Mouse (Mus musculus) lung, embryonic 14.5 days (tissue): ENCODE results near the gene Hist1h2bf. TPM values are rescaled to one million over a fixed set of nuclear protein-coding genes. Genes with fewer than 3 reads are reported as not detected.
"Not testable (repeated sequence)": the region's sequence is repeated elsewhere in the genome, so short reads cannot be mapped to it uniquely, and the experiment has no call there.

ENCODE experiments used
- ATAC-seq: fragments of 200-750 bp; cut with Nextera tagmentation; 2 replicates; pipeline ENCODE4 v1.8.0; 2017; ENCODE audit warnings: mild to moderate bottlenecking, moderate TSS enrichment, moderate library complexity; ENCODE audit not compliant: insufficient read depth
- DNase-seq: peaks from one replicate; pipeline ENCODE4 v3.0.0-alpha.2; 2015
- H3K27ac ChIP-seq: fragments of 300-500 bp; sonication (generic); 2 replicates; pipeline ENCODE4 v1.5.1; 2014; ENCODE audit warnings: low read depth, mild to moderate bottlenecking, moderate library complexity
- H3K27me3 ChIP-seq: fragments of 300-500 bp; sonication (generic); 2 replicates; pipeline ENCODE4 v1.6.1; 2014; ENCODE audit warnings: low read length, control low read depth; ENCODE audit not compliant: insufficient read depth
- H3K36me3 ChIP-seq: fragments of 300-500 bp; sonication (generic); 2 replicates; pipeline ENCODE4 v1.6.1; 2014; ENCODE audit warnings: control low read depth; ENCODE audit not compliant: insufficient read depth
- H3K4me1 ChIP-seq: fragments of 300-500 bp; sonication (generic); 2 replicates; pipeline ENCODE4 v1.6.1; 2014; ENCODE audit warnings: antibody characterized with exemption, control low read depth; ENCODE audit not compliant: insufficient read depth
- H3K4me2 ChIP-seq: fragments of 300-500 bp; sonication (generic); 2 replicates; pipeline ENCODE4 v1.6.1; 2014; ENCODE audit warnings: mild to moderate bottlenecking
- H3K4me3 ChIP-seq: fragments of 300-500 bp; sonication (generic); 2 replicates; pipeline ENCODE4 v1.5.1; 2014; ENCODE audit warnings: low read depth, low read length
- H3K9ac ChIP-seq: fragments of 300-500 bp; sonication (generic); 2 replicates; pipeline ENCODE4 v1.6.1; 2014
- H3K9me3 ChIP-seq: fragments of 300-500 bp; sonication (generic); 2 replicates; pipeline ENCODE4 v1.6.1; 2016; ENCODE audit warnings: low read depth, low read length, control low read depth
- CTCF ChIP-seq: IDR thresholded peaks from 2 replicates; pipeline ENCODE4 v1.5.1; 2016; ENCODE audit warnings: antibody characterized with exemption, low read depth
- WGBS: fragments of 180-500 bp; shearing (Covaris S2); extraction: QIAGEN DNeasy Blood & Tissue Kit; methylation state at CpG from one replicate; pipeline ENCODE4 v1.1.7; 2014; 5-methylcytosine and 5-hydroxymethylcytosine counted together
- polyA plus RNA-seq: library from polyadenylated mRNA; unstranded; fragments of >200 nt; fragmentation: Nextera tagmentation; extraction: Ambion mirVana; gene quantifications from 2 replicates; pipeline ENCODE4 v1.2.1, GENCODE M21; 2014

Gene Hist1h2bf
- 7.8 and 12.2 TPM in 2 replicates for polyA plus RNA-seq

- peak within 1 kb of the TSS; percentile 87 for H3K4me2 ChIP-seq
- not testable (repeated sequence) for H3K9me3 ChIP-seq, H3K4me1 ChIP-seq, H3K36me3 ChIP-seq, H3K27me3 ChIP-seq
- ATAC-seq (peak; percentile 85), DNase-seq (peak; percentile 99)
- under 1% methylated on average over 20 of the region's 42 CpGs for WGBS
- peak within 1 kb of the TSS; percentile 45 for H3K4me3 ChIP-seq
- peak within 1 kb of the TSS; percentile 82 for H3K9ac ChIP-seq
- peak within 1 kb of the TSS; percentile 99 for H3K27ac ChIP-seq
Measured at GRCm38 (mm10) chr13:23573898-23574524, at the start of gene Hist1h2bf, which contains the start of gene Hist1h2ad. TSS of gene Hist1h2bf (minus strand) at chr13:23574196. TSS of gene Hist1h2ad (plus strand) at chr13:23574381.

- no peak for ATAC-seq
- peak; percentile 67 for DNase-seq
- Histone ChIP-seq H3K27me3 (no peaks in the 10 kb centered on the region), H3K4me3 (peak overlapping the region; percentile 55), H3K4me1 (peaks cover 4% of the 10 kb centered on the region; the same call in 1 of the 2 replicates), H3K27ac (peak overlapping the region; percentile 98), H3K36me3 (no peaks in the 10 kb centered on the region), H3K4me2 (peak overlapping the region; percentile 69), H3K9ac (peak overlapping the region; percentile 88), H3K9me3 (no peaks in the 10 kb centered on the region)
- 23% methylated on average over 7 of the region's 7 CpGs for WGBS
- TF ChIP-seq CTCF = no peak
Measured at GRCm38 (mm10) chr13:23622861-23623450, 49.0 kb upstream of the Hist1h2bf start.

GRCm38 (mm10) chr13:23622175-23622671 lies 48.2 kb upstream of the Hist1h2bf start, which contains the start of gene Hist1h1e:
TSS of gene Hist1h1e (minus strand) at chr13:23622558.
- not testable (repeated sequence) for H3K36me3 ChIP-seq, H3K27me3 ChIP-seq, H3K4me1 ChIP-seq, H3K9me3 ChIP-seq
- peak within 1 kb of the TSS; percentile 55 for H3K4me3 ChIP-seq
- H3K27ac ChIP-seq = peak within 1 kb of the TSS; percentile 98
- ATAC-seq = peak; percentile 91
- 0% methylated on average over 53 of the region's 53 CpGs for WGBS
- H3K9ac ChIP-seq = peak within 1 kb of the TSS; percentile 88
- H3K4me2 ChIP-seq = peak within 1 kb of the TSS; percentile 69
- peak; percentile 96 for DNase-seq

DNA sequence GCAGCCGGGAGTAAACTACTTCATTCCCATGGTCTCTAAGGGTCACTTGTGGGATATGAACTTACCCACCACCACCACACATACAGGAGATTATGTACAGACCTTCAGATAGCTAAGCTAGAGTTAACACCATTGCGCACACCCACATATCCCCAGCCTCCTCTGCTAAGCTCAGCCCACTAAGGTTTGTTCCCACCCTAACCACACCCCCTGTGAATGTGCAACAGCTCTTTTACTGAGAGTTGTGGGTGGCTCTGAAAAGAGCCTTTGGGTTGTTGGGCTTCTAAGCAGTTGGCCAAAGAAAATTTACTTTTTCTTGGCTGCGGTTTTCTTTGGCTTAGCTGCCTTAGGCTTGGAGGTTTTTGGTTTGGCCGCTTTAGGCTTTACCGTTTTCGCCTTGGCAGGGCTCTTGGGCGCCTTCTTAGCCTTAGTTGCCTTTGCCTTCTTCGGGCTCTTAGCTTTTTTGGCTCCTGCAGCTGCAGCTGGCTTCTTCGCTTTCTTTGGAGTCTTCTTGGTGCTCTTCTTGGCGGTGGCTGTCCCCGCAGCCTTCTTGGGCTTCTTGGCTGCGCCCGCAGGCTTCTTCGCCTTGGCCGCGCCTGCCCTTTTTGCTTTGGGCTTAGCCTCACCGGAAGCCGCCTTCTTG lies 47.7 kb upstream of the Hist1h2bf start:
- Histone ChIP-seq H3K27ac (peak overlapping the region; percentile 98), H3K27me3 (no peaks in the 10 kb centered on the region), H3K9me3 (no peaks in the 10 kb centered on the region), H3K4me1 (peaks cover 4% of the 10 kb centered on the region; the same call in 1 of the 2 replicates), H3K4me2 (peak overlapping the region; percentile 69), H3K36me3 (no peaks in the 10 kb centered on the region), H3K9ac (peak overlapping the region; percentile 88), H3K4me3 (peak overlapping the region; percentile 55)
- WGBS = under 1% methylated on average over 18 of the region's 18 CpGs
- DNase-seq (peak; percentile 86), ATAC-seq (peak; percentile 88)
- no peak for TF ChIP-seq CTCF

- no peaks in the 10 kb centered on the region for H3K27me3 ChIP-seq
- no peaks in the 10 kb centered on the region for H3K9me3 ChIP-seq
- peak within 1 kb of the TSS; percentile 55 for H3K4me3 ChIP-seq
- H3K4me2 ChIP-seq = peak within 1 kb of the TSS; percentile 69
- H3K4me1 ChIP-seq = peaks cover 4% of the 10 kb centered on the region; the same call in 1 of the 2 replicates
- peak within 1 kb of the TSS; percentile 98 for H3K27ac ChIP-seq
- no peak for TF ChIP-seq CTCF
- H3K9ac ChIP-seq = peak within 1 kb of the TSS; percentile 88
- no peaks in the 10 kb centered on the region for H3K36me3 ChIP-seq
- ATAC-seq (peak; percentile 88), DNase-seq (peak; percentile 95)
- under 1% methylated on average over 27 of the region's 27 CpGs for WGBS
Measured at GRCm38 (mm10) chr13:23620733-23621531, 46.9 kb upstream of the Hist1h2bf start, which contains the start of gene Hist1h2be. TSS of gene Hist1h2be (minus strand) at chr13:23621124.

DNA sequence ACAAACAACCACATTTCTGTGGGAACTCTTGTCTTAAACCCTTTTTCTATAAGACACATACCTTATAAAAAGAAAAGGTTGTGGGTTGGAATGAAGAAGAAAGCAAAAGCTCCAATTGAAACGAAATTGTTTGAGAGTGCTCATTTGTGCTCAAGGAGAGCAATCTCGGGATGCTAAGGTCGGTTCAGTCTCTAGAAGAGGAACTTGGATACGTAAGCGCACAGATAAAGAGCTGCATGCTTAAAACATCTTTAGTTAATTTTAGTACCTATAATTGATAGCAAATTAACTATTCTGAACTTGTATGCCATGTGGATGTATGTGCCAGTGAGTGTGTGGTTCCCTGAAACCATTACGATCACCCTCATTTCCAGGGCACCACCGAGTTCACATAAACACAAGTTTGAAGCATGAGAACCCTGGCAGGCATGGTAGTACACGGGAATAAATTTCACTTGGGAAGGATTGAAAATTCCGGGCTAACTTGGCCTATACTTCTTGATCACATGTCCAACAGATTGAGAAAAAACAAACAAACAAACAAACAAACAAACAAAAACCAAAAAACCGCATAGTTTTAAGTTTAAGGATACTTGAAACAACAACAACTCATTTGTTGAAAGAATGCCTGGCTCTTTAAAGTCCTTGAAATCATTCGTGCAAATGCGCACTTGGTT lies 46.2 kb upstream of the Hist1h2bf start:
- ATAC-seq = no peak
- 36% methylated on average over 12 of the region's 12 CpGs for WGBS

More for the DNA sequence above, 46.2 kb upstream of the Hist1h2bf start:
- Histone ChIP-seq H3K27me3 (no peaks in the 10 kb centered on the region), H3K27ac (peak overlapping the region; percentile 98), H3K36me3 (no peaks in the 10 kb centered on the region), H3K9me3 (no peaks in the 10 kb centered on the region), H3K9ac (peak overlapping the region; percentile 88), H3K4me1 (peaks cover 4% of the 10 kb centered on the region; the same call in 1 of the 2 replicates), H3K4me3 (peak overlapping the region; percentile 55), H3K4me2 (peak overlapping the region; percentile 69)
- peak; percentile 8 for DNase-seq
- TF ChIP-seq CTCF = no peak
